Mouse (Mus musculus): Measurements from ENCODE around the gene Mettl22.

Gene Mettl22

DNA sequence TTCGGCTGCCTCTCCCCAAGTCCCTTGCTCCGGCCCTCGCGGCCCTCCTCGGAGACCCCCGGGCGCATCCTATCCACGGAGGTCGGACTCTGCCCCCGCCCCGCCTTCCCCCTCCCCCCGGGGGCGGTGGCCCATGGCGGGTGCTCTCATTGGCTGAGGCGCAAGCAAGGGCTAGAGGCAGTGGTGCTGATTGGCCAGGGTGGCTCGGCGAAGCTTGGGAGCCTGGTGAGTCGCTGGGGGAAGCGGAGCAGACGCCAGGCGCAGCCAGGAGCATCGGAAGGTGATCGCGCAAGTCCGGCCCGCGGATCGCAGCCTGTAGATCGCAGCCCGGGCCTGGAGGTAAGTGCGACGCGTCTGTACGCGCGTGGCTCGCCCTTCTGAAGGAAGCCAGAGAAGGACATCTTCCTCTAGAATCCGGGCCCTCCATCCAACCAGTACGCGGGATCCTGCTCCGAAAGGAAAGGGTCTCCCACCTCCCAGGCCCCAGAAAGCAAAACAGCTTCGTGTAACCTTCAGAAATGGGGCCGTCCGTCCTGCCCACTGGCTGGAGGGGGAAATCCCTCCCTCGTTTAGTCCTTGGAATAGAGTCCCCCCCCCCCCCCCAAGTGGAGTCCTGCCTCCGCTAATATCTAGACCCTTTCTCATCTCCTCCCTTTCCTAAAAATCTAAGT, 42.8 kb downstream of the Mettl22 start, which contains the start of gene Abat:
Abat (plus strand) TSS at position 194 of the 671 bp plus-strand sequence.
- peak; percentile 83 for DNase-seq

DNA sequence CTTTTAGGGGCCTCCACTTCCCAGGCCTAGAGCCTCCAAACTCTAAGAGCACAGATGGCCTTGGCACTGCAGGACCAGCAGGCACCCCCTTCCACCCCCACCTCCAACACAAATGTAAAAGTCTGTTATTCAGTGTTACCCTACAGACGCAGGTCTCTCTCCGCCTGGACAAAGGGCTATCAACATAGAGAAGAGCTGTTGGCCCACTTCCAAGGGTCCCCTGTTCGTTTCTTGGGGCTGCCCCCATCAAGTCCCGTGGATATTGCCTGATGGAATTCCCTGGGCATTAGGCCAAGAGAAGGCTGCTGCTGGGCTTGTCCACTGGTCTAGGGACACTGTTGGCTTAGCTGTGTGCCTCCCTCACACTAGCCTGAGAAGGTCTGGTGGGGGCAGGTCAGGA, 43.6 kb downstream of the Mettl22 start:
- peak; percentile 20 for DNase-seq

DNA sequence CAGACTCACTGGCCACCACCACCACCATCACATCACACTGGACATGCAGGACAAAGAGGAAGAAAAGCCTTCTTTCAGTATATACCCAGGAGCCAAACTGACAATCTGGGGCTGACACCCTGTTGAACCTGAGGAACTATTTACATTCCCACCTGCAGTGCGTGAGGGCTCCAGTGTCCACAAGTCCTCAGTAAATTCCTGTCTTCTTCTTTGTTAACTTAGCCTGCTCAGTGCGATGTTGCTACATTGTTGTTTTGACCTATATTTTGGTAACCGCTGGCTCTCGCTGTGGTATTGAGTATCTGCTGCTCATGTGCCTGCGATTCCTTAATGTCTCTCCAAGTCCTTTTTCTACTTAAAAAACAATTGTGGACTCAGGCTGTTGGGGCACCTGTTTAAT, 49.9 kb downstream of the Mettl22 start:
- no peak for DNase-seq

DNA sequence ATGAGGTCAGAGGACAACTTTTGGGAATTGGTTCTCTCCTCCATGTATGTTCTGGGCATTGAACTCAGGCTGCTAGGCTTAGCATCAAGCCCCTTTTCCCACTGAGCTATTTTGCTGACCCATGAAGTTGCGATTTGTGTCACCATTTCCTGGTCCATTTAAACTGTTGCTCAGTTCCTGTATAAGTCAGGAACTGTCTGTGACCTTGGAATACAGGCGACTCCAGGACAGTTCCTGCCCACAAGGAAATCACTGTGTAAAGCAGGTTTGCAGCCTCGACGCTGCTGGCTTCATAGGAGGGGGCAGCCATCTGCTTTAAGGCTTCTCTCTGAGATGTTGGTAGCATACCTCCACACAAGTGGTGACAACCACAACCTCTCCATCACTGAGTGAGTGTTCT, 50.7 kb downstream of the Mettl22 start:
- no peak for DNase-seq

- peak; percentile 33 for DNase-seq
Measured at GRCm38 (mm10) chr16:8523480-8524144, 53.0 kb downstream of the Mettl22 start.

DNA sequence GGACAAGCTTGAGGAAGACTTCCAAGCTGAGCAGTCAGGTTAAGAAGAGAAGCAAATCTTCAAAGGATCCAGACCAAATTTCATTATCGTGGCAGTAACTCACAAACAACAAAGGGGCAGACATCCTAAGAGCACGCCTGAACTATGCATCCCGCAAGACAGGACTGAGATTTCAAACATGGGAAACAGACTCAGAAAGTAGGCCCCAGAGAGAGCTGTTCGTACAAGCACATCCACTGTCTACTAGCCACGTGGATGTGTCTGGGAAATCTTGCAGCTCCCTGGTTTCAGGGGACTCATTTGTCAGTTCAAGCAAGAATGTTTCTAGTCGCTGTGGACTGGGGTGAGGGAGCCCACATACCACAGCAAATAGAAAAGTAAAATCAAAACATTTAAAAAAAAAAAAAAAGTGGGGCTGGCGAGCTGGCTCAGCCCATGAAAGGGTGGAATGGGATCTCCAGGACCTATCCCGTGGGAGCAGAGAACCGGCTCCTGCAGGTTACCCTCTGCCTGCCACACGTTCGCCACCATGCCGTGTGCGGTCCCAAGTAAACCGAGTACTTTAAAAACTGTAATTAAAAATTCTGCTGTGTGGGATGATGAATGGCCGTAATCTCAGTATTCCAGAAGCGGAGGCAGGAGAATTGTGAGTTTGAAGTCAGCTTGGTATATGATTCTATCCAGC, 53.7 kb downstream of the Mettl22 start:
- no peak for DNase-seq

GRCm38 (mm10) chr16:8525293-8525692, 54.7 kb downstream of the Mettl22 start:
- no peak for DNase-seq

- DNase-seq, result no peak
Measured at GRCm38 (mm10) chr16:8525877-8526276, 55.3 kb downstream of the Mettl22 start.

- DNase-seq, result no peak
Measured at GRCm38 (mm10) chr16:8529389-8529788, 58.8 kb downstream of the Mettl22 start.

- DNase-seq, result peak; percentile 9
Measured at GRCm38 (mm10) chr16:8530018-8530417, 59.4 kb downstream of the Mettl22 start.

- no peak for DNase-seq
Measured at GRCm38 (mm10) chr16:8532461-8532860, 61.9 kb downstream of the Mettl22 start.

DNA sequence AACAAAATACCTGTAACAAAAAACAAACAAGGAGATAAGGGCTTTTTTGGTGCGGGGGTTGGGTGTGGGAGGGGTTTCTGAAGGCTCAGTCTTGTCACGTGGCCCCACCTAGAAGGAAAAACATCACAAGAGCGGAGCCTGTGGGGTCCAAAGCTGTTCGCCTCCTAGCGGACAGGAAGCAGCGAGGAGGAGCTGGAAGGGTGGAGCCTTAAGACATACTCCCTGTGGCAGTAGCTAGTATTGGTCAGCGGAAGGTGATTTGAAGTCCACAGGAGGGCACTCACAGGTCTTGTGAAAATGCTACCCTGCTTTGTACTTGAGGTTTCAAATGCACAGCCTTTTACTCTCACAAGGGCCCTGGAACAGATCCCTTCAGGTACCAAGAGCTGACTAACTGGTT, 62.3 kb downstream of the Mettl22 start:
- no peak for DNase-seq

GRCm38 (mm10) chr16:8533477-8533876, 62.9 kb downstream of the Mettl22 start:
- DNase-seq, result no peak

GRCm38 (mm10) chr16:8534466-8535200, 64.0 kb downstream of the Mettl22 start:
- DNase-seq, result no peak

DNA sequence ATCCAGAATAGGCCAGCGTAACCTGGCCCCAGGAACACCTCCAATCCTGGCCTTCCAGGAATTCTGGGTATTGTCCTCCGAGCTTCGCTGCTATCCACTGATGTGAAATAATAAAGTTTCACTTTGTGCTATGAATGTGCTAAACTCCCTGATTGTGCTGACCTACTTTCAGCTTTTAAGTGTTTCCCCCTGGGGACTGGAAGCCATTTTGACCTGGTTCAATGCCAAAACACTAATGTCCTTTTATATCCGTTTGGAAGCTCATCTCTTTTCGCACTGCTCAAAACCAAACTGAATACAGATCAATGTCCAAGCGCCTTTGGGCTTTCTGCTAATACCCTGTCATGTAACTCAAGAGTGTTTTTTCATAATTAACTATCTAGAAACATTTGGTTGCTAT, 64.8 kb downstream of the Mettl22 start:
- no peak for DNase-seq

DNA sequence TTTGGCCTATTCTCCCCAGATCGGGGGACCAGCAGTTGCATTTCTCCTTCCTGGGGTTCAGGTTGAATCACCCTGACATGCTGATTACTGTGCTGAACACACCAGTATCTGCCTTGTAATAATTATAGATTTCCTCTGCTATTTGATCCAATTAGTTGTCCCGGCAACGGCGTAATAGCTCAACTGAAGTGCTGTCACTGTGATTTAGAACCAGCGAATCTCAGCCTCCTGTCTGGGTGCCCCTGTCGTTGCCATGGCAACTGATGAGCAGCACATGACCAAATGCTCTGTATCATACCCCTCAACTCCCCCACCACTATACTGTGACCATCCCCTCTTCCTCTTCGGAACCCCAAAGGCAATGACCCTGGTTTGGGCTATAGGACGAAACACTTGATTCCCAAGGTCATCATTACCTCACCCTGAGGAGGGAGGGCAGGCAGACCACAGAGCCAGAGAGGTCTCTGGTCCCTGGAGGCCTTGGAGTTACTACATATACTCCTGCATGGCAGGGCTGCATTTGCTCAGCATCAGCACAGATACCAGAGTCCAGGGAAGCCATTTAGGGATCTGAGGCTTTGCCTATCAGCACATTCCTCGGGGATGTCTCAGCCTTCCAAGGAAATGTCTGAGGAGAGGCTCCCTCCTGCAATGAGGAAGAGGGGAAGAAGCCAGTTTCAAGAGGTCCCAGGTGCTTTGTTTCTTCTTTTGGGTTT, 68.7 kb downstream of the Mettl22 start:
- DNase-seq, result no peak

All from liver (tissue).